Comparison of ENCODE assay signal across 16 mouse cellular contexts in the genomic region with DNA sequence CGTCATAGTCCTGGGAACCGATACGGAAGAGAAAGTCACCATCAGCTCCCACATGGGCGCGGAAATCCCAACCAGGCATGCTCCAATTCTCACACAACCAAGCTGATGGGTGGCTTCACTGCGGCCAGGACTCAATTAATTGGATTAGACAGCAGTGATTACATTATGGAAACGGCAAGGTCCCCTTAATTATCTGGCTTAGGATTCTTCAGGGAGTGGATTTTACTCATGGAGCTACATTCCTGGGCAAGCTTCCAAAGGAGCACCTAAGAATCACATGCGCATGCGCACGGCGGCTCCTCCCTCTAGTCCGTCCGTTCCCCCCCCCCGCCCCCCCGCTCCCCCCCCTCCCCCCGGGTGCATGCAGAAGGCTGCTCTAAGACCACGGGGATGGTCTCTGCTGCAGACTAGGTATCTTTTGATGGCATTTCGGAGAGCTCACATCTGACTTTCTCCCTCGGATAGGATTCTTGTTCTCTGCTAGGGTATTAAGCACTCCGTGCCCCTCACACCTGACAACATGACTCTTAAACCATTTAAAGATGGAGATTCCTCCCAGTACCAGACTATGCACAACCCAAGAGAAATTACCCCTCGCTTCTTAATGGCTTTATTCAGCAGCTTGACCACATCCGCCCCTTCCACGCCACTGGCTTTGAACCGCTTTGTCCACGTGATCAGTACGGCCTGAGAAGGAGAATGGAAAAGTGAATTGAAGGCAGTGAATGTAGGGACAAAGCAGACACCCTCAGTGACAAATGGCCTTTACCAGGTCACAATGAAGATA. TPM values are rescaled to one million over a fixed set of nuclear protein-coding genes. Genes with fewer than 3 reads are reported as not detected.
DNase-seq lines count a peak whose midpoint lies in the region; ATAC-seq and TF ChIP-seq lines count a peak whose summit lies in the region.
"Had no signal": no experiment of that assay in that cellular context is flagged by ENCODE, and none has a peak within 500 bp of the region (broad histone marks: within the 10 kb centered on the region; RNA-seq: fewer than 3 reads in every experiment).

No protein-coding gene starts in this region.

- DNase-seq in cerebellum, adult 11-12 months = peak; percentile 32
- DNase-seq in cerebellum, postnatal 36 days = no peak
- DNase-seq in left cerebral cortex, postnatal 4 days = peak; percentile 27
- DNase-seq in left cerebral cortex, adult 9 months (ENCODE audit: low spot score in 2 of 2) = no peak
- DNase-seq in retina, postnatal 1 day = peak; percentile 95
- DNase-seq in liver, postnatal 0 days = no peak
- DNase-seq in thymus, postnatal 36 days = no peak
- DNase-seq: adrenal gland, adult 8-10 months had no signal

- no peak overlapping the region for H3K9ac ChIP-seq in hindbrain, embryonic 12.5 days
- no peak overlapping the region for H3K9ac ChIP-seq in liver, postnatal 0 days (replicated peaks)
- H3K9ac ChIP-seq: heart, embryonic 15.5 days; stomach, embryonic 15.5 days had no signal

- H3K27ac ChIP-seq in hindbrain, embryonic 12.5 days = no peak overlapping the region
- no peak overlapping the region for H3K27ac ChIP-seq in liver, postnatal 0 days (ENCODE audit: low read depth)
- H3K27ac ChIP-seq: heart, embryonic 15.5 days; macrophage; stomach, embryonic 15.5 days had no signal

- H3K4me1 ChIP-seq in hindbrain, embryonic 12.5 days = no peaks in the 10 kb centered on the region
- H3K4me1 ChIP-seq in liver, postnatal 0 days (ENCODE audit: insufficient read depth) = no peaks in the 10 kb centered on the region

- no peaks in the 10 kb centered on the region for H3K27me3 ChIP-seq in hindbrain, embryonic 12.5 days
- no peaks in the 10 kb centered on the region for H3K27me3 ChIP-seq in liver, postnatal 0 days (ENCODE audit: insufficient read depth, low read length)
- H3K27me3 ChIP-seq: heart, embryonic 15.5 days; stomach, embryonic 15.5 days had no signal

- TF ChIP-seq EP300 in liver, postnatal 0 days (IDR thresholded peaks at IDR 0.05; ENCODE audit: low read depth) = no peak

- H3K4me3 ChIP-seq in hindbrain, embryonic 12.5 days = no peak overlapping the region
- no peak overlapping the region for H3K4me3 ChIP-seq in liver, postnatal 0 days (ENCODE audit: low read depth, low read length)
- H3K4me3 ChIP-seq: heart, embryonic 15.5 days; stomach, embryonic 15.5 days had no signal

- intact Hi-C loops in left cerebral cortex, postnatal 4 days (cut with DNase I) = no loop called here

- 53% methylated on average over 23 of the region's 26 CpGs for WGBS in hindbrain, embryonic 12.5 days
- WGBS in liver, postnatal 0 days (ENCODE audit: insufficient replicate concordance) = 89% methylated on average over 22 of the region's 26 CpGs

- no peak for TF ChIP-seq CTCF in liver, postnatal 0 days (IDR thresholded peaks at IDR 0.05; ENCODE audit: low read depth)

- H3K9me3 ChIP-seq in hindbrain, embryonic 12.5 days (replicated peaks) = no peaks in the 10 kb centered on the region
- H3K9me3 ChIP-seq in liver, postnatal 0 days (ENCODE audit: low read length) = no peaks in the 10 kb centered on the region
- H3K9me3 ChIP-seq: heart, embryonic 15.5 days; stomach, embryonic 15.5 days had no signal

- peaks cover 8% of the 10 kb centered on the region; the same call in 1 of the 2 replicates for H3K36me3 ChIP-seq in hindbrain, embryonic 12.5 days
- peaks cover 77% of the 10 kb centered on the region for H3K36me3 ChIP-seq in liver, postnatal 0 days (replicated peaks; ENCODE audit: insufficient read depth, low read length)

- H3K4me2 ChIP-seq in hindbrain, embryonic 12.5 days (replicated peaks) = peak overlapping the region; percentile 19; the same call in 1 of the 2 replicates
- no peak overlapping the region for H3K4me2 ChIP-seq in liver, postnatal 0 days (ENCODE audit: low read depth, low read length)
- H3K4me2 ChIP-seq: heart, embryonic 15.5 days; liver, embryonic 11.5 days; stomach, embryonic 15.5 days had no signal

- no peak for ATAC-seq in hindbrain, embryonic 12.5 days (ENCODE audit: low FRiP score)
- ATAC-seq in liver, postnatal 0 days = no peak

RNA-seq across cellular contexts. Expression of gene Tacr2, which starts 44.0 kb away (rescaled TPM):
- not detected for total RNA-seq in left cerebral cortex, postnatal 4 days (2021)
- not detected in 2 replicates for polyA plus RNA-seq in hindbrain, embryonic 12.5 days (2016; fragmentation: Nextera tagmentation; extraction: Ambion mirVana)
- not detected in 2 replicates for polyA plus RNA-seq in liver, postnatal 0 days (2015; fragmentation: Nextera tagmentation; extraction: Ambion mirVana)
- total RNA-seq: gastrocnemius, adult 8-10 months had no signal
- polyA plus RNA-seq: heart, embryonic 15.5 days; kidney, embryonic 14.5 days; liver, embryonic 11.5 days; macrophage; neural tube, embryonic 11.5 days had no signal

Comparison
In these comparisons a context has a peak if more than half of its experiments do, and no peak if none do; other contexts are left out.
1. DNase-seq: peak in cerebellum, adult 11-12 months (single experiment), left cerebral cortex, postnatal 4 days (single experiment) and retina, postnatal 1 day (single experiment); none in cerebellum, postnatal 36 days (0 of 2), left cerebral cortex, adult 9 months (0 of 2), liver, postnatal 0 days (single experiment) and thymus, postnatal 36 days (0 of 2).